Mouse (Mus musculus): ENCODE measurements around the gene Khk.

Gene Khk

GRCm38 (mm10) chr5:30934725-30935461 is 13.7 kb downstream of the Khk start:
- DNase-seq (ENCODE audit: low spot score) = no peak

DNA sequence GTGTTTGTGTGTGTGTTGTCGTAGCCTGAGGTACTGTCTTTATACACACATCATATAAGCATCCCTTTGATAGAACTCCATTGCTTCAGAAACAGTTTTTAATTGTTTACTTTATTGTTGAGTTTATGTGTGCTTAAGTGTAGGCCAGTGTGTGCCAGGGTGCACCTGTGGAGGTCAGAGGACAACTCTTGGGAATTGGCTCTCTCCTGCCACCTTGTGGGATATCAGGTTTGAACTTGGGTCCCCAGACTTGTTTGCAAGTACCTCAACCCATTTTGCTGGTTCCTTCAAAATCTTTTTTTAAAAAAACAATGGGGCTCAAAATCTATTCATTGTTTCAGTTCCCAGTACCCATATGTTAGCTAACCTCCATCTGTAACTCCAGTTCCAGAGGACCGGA is 21.8 kb downstream of the Khk start:
- no peak for DNase-seq (ENCODE audit: low spot score)

DNA sequence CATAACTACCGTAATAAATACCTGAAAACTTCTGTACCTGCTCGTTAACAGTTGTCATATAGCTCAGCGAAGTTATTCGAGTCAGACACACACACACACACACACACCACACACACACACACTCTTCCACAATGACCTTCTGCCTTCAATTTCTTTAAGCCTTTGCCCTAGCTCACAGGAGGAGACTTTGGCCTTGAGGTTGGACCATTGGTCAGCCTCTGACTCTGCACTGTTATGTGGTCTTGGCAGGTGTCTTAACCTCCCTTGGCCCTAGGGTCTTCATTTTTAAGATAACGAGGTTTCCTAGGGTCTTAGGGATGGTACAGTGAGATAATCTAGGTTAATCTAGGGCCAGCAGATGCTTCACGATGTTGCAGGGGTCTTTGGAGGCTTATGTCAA is 23.1 kb downstream of the Khk start:
- DNase-seq (ENCODE audit: low spot score) = no peak

GRCm38 (mm10) chr5:30944956-30945781 is 23.9 kb downstream of the Khk start, which contains the start of gene Cgref1:
Cgref1 (minus strand) TSS chr5:30945591.
- no peak for DNase-seq (ENCODE audit: low spot score)

GRCm38 (mm10) chr5:30948620-30949019 is 27.4 kb downstream of the Khk start:
- DNase-seq (ENCODE audit: low spot score) = no peak

DNA sequence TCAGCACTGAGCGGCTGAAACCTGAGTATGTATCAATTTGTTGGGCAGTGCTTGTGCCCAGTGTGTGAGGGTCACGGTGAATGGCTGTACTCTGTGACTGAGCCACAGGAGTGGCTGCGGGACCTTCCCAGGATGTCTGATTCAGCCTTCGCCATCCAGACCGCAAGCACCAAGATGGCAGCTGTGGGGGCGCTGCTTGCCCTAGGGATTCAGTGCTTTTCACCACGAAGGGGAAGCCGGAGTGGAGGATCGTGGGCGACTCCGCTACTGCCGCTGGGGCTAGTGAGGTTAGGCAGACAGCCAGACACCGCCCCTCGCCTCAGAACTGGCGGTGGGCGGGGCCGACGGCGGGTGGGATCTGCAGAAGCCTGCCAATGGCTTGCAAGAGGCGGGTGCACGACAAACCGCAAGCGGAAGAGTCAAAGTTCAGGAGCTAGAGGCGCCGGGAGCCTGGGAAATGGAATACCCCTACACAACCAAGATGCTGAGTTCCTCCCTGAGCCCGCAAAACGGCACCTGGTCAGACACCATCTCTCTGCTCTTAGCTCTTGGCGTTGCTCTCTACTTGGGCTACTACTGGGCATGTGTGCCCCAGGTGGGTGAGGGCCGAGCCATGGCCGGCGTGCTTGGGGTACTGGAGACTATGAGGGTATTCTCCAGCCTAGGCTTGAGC is 28.6 kb downstream of the Khk start:
- DNase-seq (ENCODE audit: low spot score) = peak; percentile 76

DNA sequence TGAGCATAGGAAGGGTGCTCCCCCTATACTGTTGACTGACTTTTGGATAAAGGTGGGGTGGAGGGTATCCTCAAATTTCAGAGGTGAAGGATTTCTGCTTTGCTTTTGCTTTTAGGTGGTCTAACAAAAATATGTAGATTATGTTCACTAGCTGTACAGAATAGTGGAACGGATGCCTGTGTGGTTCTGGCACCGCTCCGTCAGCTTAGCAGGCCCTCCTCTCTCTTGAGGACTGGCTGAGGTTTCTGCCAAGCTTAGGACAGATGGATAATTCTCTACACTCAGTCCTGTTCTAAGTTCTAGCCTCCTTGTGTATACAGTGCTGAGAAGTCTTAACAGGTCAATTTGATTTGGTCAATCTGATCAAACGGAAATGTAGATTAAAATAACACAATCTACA is 29.2 kb downstream of the Khk start:
- no peak for DNase-seq (ENCODE audit: low spot score)

GRCm38 (mm10) chr5:30950922-30951321 is 29.7 kb downstream of the Khk start:
- no peak for DNase-seq (ENCODE audit: low spot score)

DNA sequence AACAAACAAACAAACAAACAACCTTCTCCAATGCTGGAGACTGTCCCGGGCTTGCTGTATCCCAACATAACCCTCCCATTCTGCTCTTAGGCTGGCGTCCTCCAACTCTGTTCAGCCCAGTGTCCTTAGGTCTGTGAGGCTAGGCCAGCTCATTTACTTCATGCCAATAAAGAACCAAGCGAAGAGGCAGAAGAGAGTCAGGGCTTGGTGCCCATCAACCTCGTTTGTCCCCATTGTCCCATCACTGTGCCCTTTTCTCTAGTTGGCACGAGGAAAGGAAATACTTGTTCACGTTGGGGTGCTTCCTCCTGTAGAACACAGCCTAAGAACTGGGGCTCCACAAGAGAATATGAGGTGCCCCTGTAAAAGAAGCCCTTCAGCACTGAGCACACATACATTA is 30.5 kb downstream of the Khk start:
- DNase-seq (ENCODE audit: low spot score) = no peak

- DNase-seq (ENCODE audit: low spot score) = no peak
These were observed 31.3 kb downstream of the Khk start for GRCm38 (mm10) chr5:30952551-30952950.

GRCm38 (mm10) chr5:30954065-30954464 is 32.8 kb downstream of the Khk start:
- no peak for DNase-seq (ENCODE audit: low spot score)

GRCm38 (mm10) chr5:30954556-30954955 is 33.3 kb downstream of the Khk start:
- no peak for DNase-seq (ENCODE audit: low spot score)

DNA sequence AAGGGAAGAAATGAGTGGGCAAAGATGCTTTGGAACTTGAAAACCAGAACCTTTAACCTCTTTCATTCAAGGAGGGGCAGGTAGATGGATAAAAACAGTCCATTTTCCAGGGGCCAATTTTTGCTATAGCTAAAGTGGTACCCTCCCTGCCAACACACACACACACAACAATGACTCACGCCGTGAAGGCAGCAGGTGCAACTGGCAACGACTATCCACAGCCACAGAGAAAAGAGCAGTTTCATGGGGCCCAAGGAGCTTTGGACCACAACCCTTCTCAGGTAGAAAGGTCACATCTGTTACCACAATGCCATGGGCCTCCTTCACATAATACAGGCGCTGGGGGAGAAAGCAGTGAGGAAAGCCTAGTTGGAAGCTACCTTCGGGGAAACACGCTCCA is 34.5 kb downstream of the Khk start:
- DNase-seq (ENCODE audit: low spot score) = no peak

- no peak for DNase-seq (ENCODE audit: low spot score)
These were observed 36.7 kb downstream of the Khk start for GRCm38 (mm10) chr5:30957891-30958290.

- no peak for DNase-seq (ENCODE audit: low spot score)
These were observed 38.1 kb downstream of the Khk start for GRCm38 (mm10) chr5:30959198-30959854.

DNA sequence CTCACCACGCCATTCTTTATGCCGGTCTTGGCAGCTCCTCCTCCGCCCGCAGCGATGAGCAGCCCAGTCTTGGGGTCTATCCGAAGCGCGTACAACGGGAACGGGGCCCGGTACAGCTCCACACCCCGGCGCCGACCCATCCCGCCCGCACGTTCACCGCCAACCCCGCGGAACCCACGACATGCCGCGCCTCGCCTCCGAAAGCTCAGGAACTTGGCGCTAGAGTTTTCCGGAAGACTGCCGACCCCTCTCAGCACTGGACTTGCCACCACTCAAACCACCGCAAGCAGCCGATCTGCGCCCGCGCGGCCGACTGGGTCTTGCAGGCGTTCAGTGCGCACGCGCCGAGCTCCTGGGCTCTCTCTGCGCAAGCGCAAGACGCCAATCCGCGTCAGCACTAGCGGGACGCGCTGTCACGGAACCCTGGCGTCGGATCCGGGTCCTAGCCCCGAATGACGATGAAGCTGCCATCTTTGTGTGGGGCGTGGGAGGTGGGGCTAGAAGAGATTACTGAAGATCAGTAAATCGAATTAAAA is 38.8 kb downstream of the Khk start, which contains the start of gene Preb:
Gene Preb, minus strand, starts transcription at position 396 of the 536 bp plus-strand sequence.
- peak; percentile 95 for DNase-seq (ENCODE audit: low spot score)

DNA sequence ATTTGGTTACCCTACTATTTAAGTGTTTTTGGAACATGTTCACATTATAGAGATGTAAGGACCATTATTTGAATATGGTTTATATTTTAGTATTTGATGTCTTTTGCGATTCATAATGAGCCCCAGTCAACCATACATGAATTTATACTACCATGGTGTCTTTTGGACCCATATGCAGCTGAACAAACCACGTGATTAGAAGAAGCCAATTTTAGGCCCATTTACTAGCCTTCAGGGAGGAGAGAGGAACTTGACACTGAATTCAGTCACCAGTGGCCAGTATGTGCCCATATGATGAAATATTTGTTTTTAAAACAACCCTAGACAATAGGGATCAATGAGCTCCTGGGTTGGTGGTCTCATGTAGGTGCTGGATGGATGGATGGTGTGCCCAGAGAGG is 39.6 kb downstream of the Khk start:
- DNase-seq (ENCODE audit: low spot score) = no peak

DNA sequence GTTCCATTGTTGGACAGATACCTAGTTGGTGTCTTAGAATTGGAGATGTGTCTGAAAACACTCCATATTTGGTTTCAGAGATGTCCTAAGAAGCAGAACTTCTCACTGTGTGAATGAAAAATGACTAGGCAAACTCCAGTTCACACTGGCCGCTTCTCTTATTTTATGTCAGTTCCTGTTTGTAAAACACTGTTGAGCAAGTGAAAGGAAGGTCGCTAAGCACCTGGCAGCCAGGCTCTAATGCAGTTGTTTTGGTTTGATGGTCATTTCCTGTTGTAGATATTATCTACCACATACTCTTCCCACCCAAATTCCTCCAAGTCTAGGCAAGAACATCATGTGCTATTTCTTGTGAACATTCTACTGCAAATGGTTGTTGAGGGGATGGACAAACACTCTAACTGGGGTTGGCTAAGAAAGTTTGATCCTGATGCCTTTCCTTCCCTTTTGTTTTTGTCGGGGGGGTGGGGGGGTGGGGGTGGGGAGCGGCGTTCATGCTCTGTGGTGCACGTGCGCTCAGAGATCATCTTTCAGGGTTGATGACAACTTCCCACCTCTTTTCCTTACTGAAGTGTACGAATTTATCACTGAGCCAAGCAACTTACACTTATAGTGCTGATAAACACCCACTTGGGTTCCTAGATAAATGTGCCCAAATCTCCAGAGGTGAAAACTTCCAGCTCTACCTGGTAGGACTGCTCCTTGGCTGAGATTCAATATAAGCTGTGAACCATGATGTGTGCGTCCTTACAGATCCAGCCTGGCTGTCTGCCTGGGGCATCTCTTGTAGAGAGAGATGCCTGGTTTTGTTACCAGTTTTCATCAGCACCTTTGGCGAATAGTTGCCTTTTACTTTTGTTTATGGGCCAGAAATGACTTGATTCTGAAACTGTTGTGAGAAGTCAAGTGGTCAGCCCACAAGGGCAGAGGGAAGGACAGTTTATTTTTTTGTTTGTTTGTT is 40.6 kb downstream of the Khk start:
- no peak for DNase-seq (ENCODE audit: low spot score)

GRCm38 (mm10) chr5:30963916-30964315 is 42.7 kb downstream of the Khk start:
- DNase-seq (ENCODE audit: low spot score) = no peak

DNA sequence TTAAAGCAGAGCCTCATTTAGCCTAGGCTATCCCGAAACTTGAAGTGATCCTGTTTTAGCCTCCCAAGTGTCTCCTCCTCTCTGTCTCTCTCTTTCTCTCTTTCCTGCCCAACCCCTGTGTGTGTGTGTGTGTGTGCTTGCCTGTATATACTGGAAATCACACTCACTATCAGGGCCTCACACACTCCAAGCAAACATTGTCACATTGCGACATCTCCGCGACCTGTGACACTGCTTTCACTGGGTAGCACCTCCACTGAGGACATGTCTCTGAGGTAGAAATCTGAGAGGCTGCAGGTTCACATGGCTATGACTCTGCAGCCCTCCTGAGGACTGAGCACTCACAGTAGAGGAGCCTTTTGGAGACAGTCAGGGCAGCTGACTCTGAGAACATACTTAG is 45.0 kb downstream of the Khk start:
- no peak for DNase-seq (ENCODE audit: low spot score)

DNA sequence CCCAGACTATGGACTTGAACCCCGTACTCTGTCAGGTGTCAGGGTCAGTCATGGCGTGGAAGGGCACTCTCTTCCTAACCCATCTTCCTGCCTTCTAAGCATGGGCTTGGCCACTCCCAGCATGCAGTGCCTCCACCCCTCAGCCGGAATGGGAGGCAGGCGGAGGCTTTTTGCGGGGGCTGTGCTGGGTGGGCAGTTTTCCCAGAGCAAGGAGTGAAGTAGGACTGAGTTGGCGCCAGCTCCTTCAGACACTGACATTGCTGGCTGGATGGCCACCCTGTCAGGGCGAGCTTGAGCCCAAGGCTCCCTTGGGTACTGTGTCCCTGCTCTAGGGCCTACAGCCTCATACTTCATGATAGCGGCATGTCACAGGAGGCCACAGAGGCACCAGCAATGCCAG is 47.2 kb downstream of the Khk start, which contains the start of gene Tcf23:
Gene Tcf23, plus strand, starts transcription at position 247 of the 400 bp plus-strand sequence.
- no peak for DNase-seq (ENCODE audit: low spot score)
